Mouse (Mus musculus) lung, adult 18-20 months (tissue): ENCODE data around the gene Crk.
"Not testable (repeated sequence)": the region's sequence is repeated elsewhere in the genome, so short reads cannot be mapped to it uniquely, and the experiment has no call there.

Experiments used
- DNase-seq, 2 experiments: peaks; one replicate each; pipeline ENCODE4 v3.0.0; 2022; ENCODE audit warnings: mixed read lengths in 2 of 2

Gene Crk

DNA sequence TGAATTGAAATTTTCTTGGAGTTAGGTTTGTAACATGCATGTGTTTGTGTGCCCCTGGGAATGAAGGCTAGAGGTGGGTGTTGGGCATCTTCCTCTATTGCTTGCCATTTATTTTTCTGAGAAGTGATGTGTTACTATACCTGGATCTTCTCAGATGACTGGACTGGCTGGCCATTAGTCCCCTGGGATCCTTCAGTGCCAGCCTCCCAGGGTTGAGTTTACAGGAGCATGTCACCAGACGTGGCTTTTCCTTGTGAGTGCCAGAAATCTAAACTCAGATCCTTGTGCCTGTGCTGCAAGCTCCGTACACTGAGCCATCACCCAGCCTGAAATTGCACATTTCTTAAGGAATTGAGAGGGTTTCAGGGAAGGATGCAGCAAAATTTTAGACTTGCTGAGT lies 5.9 kb downstream of the Crk start:
- DNase-seq: no peak

DNA sequence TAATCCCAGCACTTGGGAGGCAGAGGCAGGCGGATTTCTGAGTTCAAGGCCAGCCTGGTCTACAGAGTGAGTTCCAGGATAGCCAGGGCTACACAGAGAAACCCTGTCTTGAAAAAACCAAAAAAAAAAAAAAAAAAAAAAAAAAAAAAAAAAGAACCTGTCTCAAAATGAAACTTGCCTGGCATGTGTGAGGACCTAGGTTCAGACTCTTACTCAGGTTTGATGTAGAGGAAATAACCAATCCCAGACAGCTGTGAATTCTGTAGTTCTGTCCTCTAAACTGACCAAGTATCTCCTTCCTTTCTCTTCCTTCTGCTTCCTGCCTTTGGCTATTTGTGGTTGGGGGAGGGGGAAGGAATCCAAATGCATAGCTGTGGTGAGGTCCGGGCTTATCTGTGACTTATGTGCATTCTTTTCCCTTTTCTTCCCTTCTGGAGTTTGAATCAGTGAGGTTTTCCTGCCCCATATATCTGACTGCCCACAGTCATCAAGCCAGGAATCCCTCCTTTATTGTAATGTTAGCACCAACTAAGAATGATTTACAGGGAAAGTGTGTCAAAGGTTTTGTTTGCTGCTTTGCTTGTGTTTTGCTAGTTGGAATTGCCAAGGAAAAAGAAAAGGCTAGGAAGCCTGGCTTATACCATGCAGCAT lies 8.4 kb downstream of the Crk start:
- no peak for DNase-seq

DNA sequence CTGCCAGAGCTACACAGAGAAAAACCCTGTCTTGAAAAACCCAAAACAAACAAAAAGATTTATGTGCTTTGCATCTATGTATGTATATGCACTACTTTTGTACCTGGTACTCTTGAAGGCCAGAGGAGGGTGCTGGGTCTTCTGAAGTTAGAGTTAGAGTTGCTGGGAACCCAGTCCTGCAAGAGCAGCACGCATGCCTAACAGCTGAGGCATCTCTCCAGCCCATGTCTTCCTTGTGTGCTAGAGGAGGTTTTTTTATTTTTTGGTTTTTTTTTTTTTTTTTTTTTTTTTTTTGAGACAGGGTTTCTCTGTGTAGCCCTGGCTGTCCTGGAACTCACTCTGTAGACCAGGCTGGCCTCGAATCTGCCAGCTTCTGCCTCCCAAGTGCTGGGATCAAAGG lies 9.1 kb downstream of the Crk start:
- DNase-seq: no peak

DNA sequence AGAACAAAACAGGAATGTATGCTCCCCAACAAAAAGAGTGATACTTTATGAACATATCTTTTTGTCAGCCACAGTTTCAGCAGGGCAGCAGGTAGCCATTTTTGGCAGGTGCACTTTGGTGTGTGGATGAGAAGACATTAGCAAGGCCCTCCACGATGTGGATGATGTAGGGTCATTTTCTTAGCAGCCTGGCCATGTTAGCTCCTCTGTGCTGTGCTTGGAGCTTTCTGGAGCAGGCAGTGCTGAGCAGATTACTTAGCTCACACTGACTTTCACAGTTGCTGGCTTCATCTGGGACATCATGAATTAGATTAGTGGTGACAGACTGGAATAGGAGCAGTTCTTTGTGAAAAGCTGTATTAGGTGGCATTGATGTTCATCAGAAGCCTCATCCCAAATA lies 10.9 kb downstream of the Crk start:
- DNase-seq: no peak

DNA sequence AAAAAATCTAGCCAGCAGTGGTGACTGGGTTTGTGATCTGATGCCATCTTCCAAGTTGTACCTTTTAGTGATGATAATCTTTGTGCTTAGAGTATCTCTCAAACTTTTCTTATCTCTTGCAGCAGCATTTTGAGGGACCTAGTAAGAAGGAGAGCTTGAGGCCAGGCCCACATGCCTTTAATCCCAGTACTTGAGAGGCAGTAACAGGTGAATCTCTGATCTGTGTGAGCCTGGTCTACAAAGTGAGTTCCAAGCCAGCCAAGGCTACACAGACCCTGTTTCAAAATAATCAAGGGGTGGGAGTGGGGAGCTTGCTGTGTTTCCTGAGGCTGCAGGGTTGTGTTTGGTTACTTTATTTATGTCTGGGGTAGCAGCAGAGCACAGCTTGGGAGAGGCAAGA lies 12.0 kb downstream of the Crk start:
- DNase-seq: no peak

DNA sequence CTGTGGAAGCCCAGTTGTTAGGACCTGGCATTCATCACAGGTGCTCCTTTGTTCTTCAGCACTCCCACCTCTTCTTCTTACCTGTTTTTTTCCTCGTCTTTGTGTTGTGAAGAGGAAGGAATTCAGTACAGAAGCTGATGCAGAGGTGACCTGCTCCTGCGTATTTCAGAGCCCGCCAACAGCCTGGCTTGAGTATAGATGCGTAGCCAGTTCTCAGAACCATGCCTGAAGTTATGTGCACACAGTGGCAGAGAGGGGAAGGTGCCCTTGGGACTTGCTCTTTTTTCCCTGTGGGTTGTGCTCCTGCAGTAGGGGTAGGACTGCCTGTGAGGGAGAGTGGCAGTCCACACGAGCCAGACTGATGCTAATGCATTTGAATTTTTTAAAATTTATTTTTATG lies 14.5 kb downstream of the Crk start:
- no peak for DNase-seq

DNA sequence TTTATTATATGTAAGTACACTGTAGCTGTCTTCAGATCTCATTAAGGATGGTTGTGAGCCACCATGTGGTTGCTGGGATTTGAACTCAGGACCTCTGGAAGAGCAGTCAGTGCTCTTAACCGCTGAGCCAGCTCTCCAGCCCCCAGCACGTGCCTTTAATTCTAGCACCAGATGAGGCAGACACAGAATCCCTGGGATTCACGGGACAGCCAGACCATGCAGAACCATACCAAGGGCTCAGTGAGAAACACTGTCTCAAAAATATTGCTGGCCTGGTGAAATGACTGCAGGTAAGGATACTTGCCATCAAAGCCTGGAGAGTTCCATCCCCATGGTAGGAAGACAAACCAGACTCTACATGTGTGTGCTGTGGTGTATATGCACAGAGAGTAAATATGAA lies 18.4 kb downstream of the Crk start:
- not testable (repeated sequence) for DNase-seq

DNA sequence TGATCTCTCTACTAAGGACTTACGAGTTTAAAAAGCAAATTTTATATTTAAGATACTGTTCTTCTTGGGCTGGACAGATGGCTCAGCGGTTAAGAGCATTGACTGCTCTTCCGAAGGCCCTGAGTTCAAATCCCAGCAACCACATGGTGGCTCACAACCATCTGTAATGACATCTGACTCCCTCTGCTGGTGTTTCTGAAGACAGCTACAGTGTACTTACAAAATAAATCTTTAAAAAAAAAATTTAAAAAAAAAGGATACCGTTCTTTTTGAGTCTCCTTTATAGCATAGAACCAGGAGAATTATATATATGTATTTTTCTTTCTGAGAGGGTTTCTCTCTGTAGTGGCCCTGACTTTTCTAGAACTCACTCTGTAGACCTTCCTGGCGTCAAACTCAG lies 21.5 kb downstream of the Crk start:
- no peak for DNase-seq

DNA sequence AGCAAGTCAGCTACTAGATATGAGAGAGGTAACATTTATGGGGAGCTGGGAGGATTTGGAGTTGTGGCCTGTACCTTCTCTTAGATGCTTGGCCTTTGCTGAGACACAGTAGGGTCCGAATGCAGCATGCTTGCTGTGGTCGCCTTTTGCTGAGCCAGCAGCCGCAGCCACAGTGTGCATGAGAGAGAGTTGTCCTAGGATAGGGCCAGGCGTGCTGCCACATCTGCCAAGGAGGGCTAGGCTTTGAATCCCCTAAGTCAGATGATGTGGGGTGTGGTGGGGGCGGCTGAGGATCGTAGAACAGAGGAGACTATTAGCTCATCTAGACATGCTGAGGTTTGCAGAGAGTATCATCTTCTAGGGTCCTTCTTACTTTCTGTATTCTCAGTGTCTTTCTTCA lies 23.7 kb downstream of the Crk start:
- no peak for DNase-seq

DNA sequence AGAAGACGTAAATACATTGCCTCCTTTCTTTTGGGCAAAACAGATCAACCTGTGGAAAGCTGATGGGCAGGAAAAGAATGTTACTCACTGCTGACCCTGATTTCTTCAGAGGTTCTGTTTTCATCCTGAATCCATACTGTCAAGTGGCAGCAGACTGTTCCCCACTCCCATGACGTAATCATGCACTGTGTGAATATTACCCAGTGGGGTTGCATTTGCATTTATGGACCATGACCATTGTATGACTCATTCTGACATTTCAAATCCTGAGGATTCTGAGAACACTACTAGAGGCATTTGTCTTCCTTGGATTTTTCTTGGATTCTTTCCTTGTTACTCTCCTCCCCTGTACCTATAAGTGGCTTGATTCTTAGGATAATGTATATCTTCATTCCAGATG lies 24.7 kb downstream of the Crk start:
- no peak for DNase-seq

DNA sequence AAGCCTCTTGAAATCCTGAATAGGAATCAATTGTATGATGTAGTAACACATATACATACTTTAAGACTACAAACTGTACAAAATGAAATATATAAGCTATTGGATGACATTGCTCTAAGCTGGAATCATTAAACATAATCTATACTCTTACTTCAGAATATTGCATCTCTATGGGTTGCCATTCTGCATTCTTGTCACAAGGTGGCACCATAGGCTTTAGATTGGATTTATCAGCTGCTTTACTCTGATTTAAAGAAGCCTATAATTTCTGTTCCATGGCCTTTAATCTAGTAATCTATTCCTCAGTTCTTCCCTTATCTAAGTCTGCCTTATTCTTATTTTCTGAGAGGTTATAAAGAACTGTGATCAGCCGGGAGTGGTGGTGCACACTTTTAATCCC lies 34.9 kb downstream of the Crk start:
- DNase-seq: peak in 1 of 2 experiments; percentile 33

DNA sequence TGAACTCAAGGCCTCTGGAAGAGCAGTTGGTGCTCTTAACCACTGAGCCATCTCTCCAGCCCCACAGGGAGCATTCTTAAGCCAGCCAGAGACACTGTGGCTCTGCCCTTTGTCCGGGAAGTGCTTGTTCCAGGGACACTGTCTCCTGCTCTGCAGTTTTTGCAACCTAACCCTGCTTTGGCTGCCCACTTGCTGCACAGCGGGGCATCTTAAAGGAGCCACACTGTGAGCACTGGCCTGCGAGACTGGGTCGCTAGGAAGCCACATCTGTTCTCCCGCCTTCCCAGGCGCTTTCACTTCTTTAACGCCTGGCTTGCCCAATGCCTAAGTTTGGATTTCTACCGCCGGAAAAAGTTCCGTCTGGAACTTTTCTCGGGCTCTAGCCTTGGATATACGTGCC lies 36.5 kb downstream of the Crk start:
- DNase-seq: no peak

DNA sequence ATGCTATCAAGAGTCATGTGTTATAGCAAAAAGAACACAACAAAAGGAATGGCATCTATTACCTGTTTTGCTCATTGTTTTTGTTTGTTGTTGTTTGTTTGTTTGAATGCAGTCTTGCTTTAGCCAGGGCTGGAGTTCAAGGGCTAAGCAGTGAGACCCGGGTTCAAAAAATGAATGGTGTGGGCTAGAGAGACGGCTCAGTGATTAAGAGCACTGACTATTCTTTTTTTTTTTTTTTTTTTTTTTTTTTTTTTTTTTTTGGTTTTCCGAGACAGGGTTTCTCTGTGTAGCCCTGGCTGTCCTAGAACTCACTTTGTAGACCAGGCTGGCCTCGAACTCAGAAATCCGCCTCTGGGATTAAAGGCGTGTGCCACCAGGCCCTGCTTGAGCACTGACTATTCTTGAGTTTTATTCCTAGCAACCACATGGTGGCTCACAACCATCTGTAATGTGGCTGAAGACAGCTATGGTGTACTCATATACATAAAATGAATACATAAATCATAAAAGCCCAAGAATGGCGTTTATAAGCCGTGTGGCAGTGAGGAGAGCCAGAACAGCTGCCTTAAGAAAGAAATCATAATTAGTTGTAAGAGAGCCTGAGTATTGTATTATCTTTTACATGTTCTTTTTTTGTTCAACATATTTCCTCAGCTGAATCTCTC lies 37.7 kb downstream of the Crk start:
- no peak for DNase-seq

DNA sequence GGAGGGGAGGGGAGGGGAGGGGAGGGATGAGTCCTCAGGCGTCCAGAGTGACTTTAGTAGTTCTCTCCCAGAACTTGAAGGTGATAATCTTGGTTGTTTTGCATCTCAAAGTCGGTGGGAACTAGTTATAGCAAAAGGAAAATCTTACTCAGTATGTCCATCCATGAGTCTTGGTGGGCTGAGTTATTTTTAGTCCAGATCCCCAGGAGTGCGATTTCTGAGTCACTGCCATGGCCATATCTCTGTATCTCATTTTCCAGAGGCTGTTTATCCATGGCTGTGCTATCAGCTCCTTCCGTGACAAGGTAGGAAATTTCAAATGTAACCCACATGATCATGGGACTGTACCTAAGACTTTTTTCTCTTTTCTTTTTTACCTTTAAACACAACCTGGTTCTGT lies 43.3 kb downstream of the Crk start:
- no peak for DNase-seq

DNA sequence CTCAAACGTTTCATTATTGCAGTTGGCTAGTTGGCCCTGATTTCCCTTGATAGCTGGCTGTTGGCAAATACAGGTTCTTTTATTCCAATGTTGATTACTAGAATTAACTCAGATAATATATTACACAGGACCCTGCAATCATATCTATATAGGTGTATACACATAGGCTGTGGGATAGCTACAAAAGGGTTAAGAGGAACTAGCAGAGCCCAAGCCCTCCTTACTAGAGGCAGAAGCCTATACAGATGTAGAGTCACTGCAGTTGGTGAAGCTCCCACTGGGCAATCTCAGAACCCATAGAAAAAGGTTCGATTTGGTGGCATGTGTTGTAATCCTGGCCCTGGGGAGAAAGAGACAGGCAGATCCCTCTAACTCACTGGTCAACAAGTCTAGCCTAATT lies 48.1 kb downstream of the Crk start:
- no peak for DNase-seq

DNA sequence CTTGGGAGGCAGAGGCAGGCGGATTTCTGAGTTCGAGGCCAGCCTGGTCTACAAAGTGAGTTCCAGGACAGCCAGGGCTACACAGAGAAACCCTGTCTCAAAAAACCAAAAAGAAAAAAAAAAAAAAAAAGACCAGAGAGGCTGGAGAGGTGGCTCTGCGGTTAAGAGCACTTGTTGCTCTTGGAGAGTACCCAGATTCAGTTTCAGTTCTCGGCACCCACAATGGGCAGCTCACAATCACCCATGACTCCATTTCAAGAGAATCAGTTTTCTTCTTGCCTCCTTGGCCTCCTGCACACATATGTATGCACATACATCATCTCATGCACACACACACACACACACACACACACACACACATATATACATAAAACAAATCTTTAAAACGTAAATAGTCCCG lies 48.6 kb downstream of the Crk start:
- DNase-seq: not testable (repeated sequence)

DNA sequence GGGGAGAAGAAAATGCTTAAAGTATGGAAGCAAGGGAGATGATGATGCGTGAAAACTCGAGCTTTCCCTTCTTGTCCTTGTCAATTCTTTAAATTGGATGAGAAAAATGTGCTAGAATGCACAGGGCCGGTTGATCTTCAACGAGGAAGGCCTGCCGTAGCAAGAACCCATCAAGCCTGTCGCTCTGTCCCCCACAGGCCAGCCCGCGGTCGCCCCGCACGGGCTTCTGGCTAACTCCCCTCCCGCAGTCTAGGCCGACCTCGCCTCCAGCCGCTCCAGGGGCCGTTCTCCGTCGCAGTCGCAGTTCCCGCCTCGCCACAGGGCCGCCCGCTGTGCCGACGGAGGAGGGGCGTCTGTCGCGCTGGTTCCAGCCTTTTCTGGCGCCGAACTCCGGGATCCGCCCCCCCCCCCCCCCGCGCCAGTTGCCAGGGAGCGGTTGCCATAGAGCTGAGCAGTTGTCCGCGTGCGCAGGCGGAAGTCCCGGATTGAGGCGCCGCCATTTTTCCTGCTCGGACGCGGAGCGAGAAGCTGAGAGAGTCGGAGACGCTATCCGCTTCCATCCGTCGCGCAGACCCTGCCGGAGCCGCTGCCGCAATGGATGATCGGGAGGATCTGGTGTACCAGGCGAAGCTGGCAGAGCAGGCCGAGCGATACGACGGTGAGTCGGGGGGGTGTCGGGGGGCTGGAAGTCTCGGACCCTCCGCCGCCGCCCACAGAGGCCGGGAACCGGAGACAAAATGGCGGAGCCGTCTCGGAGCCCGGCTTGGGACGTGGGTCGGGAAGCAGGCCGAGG lies 53.6 kb downstream of the Crk start, which contains the start of gene Ywhae:
TSS of gene Ywhae (plus strand) at position 436 of the 793 bp plus-strand sequence.
- DNase-seq: peak; percentile 91 to 93

DNA sequence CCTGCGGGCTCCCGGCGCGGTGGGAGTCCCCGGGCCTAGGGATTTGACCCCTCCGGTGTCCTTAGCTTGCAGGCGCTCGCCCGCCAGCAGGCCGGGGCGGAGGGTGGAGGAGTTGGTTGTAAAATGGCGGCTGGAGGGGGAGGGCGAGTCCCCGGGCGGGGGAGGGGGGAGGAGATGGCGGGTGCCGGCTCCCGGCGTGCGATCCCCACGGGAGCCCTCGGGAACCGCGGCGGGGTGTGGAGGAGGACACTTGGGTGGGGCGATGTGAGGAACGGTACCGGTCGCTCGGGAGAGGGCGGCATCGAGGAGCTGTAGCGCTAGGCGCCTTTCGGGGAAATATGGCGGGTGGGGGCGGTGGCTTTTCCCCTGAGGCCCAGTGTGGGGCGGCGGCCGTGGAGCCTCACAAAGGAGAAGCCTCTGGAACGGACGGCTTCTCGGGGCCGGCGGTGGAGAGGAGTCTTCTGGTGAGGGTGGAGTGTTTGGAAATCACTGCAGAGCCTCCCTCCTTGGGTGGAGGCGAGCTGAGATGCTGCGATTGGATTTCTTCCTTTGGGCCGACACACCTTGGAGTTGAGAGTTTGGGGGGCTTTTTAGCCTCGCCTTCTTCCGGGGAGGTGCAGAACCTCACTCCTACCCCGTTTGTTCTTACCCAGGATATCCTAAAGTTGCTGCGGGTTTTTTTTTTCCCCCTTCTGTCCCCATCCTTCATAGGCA lies 54.3 kb downstream of the Crk start:
- peak; percentile 76 to 79 for DNase-seq

DNA sequence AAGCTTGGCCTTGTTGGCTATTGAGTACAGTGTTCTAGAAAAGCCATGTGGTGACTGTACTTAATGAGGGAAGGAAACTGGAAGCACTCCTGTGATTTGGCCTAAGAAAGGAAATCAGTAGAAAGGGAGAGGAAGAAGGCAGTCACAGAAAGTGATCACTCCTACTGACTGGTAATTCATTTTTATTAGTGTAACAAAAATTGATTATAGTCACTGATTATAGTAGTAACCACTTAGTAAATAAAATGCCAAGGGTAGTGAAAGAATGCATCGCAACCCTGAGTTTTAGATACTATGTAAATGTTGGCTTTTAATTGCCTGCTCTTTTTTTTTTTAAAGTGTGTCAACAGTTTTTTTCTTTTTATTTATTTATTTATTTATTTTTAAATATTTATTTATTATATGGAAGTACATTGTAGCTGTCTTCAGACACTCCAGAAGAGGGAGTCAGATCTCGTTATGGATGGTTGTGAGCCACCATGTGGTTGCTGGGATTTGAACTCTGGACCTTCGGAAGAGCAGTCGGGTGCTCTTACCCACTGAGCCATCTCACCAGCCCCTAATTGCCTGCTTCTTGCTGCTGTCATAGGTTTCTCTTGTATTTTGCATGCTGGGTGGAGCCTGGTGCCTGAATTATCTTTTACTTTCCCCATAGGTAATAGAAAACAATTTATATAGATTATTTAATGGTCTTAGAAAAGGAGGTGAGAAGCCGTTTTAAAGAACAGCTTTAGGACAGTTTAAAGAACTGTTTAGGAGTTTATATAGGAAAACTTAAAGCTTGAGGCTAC lies 56.6 kb downstream of the Crk start:
- no peak for DNase-seq

DNA sequence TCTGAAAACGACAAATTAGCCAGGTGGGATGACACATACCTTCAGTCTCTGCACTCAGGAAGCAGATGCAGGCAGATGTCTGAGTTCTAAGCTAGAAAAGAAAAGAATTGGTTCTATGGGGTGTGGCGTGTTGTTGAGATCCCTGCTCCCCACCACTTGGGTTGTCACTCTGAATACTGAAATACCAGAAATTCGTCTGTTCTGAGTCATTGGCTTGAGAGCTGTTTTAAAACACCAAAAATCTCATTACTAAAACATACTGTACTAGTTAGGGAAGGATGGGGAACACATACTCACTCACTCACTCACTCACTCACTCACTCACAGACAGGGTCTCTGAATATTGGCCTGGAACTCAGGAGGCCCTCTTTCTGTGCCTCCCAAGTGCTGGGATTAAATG lies 57.9 kb downstream of the Crk start:
- no peak for DNase-seq

DNA sequence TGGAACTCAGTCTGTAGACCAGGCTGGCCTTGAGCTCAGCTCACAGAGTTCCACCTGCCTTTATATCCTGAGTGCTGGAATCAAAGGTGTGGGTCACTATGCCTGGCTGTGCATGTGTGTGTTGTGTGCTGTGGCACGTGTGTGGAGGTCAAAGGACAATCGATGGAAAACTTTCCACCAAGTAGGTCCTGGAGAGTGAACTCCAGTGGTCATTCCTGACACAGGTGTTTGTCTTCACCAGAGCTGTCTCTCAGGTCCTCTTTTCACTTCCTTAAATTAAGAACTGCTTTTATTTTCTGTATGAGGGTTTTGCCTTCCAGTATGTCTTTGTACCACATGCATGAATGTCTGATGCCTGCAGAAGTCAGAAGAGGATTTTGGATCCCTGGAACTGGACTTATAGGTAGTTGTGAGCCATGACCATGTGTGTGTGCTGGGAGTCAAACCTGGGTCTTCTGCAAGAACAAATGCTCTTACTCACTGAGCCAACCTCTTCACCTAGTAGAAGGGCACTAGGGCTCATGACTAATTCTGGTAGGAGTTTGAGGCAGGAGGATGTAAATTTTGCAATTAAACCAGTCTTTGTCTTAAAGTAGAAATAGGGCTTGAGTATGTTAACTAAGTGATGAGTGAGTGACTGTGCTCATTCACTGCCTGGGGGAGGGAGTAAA lies 58.9 kb downstream of the Crk start:
- no peak for DNase-seq

DNA sequence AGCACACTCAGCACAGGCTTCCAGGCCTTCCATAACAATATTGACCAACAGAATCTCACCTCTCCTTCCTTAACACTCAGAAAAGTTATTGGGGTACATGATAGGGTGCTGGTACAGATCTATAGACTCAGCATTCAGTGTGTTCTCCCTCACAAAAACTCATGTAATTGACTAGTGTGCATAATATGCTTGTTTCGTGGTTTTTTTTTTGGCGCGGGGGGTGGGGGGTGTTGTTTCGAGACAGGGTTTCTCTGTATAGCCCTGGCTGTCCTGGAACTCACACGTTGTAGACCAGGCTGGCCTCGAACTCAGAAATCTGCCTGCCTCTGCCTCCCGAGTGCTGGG lies 59.4 kb downstream of the Crk start:
- no peak for DNase-seq
